Mouse (Mus musculus) central nervous system, embryonic 11.5 days (tissue): ENCODE data around the gene Vdr. TPM values are rescaled to one million over a fixed set of nuclear protein-coding genes. Genes with fewer than 3 reads are reported as not detected.

Experiments
- polyA plus RNA-seq: library from polyadenylated mRNA; depleted of rRNA; stranded (reverse); fragments of >200 nt; gene quantifications from 2 replicates; pipeline ENCODE4 v1.2.3, GENCODE M21; 2012; rRNA removed

The Vdr gene
- 0.30 and 0.46 TPM in 2 replicates for polyA plus RNA-seq

GRCm38 (mm10) chr15:97910530-97910929 lies at the start of gene Vdr:
Vdr (minus strand) TSS chr15:97910630.

DNA sequence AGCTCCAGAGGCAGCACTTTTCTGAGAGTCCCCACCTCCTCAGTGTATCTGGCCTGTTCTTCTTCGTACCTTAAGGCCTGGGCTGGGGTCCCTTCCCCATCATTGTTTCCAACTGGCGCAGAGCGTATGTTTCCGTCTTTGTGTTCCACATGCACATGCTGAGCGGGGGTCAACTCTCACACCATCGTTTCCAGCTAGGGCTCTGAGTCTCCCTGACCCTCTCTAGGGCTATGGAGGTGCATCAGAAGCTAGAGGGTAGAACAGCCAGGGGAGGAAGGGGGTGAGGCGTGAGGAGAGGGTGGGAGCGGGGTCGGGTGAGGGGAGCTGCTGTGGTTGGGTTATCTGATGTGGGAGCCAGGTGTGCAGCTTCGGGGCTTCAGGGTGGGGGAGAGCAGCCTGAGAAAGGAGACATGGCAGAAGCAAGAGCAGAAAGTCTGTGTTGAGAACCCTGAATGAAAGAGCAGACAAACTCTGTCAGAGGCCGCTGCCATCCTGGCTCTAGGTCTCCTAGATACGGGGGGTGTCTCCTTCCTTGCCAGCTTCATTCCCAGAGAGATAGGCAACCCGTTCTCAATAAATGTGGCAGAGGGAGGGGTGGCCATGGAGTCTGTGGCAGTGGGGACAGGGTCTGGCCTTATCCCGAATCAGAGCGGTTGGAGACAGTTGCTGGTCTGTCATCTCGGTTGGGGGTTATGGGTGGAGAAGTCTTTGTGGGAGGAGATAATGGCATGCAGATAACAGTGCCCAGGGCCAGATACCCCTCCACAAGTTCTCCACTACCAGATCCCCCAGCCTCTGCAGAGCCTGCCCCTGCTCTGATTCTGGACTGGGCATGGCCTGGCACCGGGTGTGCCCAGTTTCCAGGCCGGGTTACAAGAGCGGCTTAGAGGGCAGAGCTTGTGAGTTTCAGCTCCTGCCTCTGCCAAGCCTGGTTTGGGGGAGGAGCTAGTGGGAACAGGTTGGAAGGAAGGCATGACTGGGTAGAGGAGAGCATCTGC lies 66.1 kb downstream of the Vdr start, which contains the start of gene Hdac7:
Hdac7 (minus strand) TSS at position 466 of the 998 bp plus-strand sequence.

Other genes with a start within 250 kb of the Vdr start
- 29.9 and 39.0 TPM in 2 replicates for gene Rpap3, start 204.8 kb downstream of the Vdr start, polyA plus RNA-seq
- gene Endou, start 179.3 kb downstream of the Vdr start, polyA plus RNA-seq, result 0.06 and 0.24 TPM in 2 replicates
- 7.7 and 16.0 TPM in 2 replicates for gene Rapgef3, start 142.7 kb downstream of the Vdr start, polyA plus RNA-seq
- gene Slc48a1, start 132.1 kb downstream of the Vdr start, polyA plus RNA-seq, result 14.2 and 17.0 TPM in 2 replicates
- gene Hdac7, start 66.1 kb downstream of the Vdr start, polyA plus RNA-seq, result 43.0 and 53.8 TPM in 2 replicates
- 29.1 and 40.5 TPM in 2 replicates for gene Tmem106c, start 53.6 kb upstream of the Vdr start, polyA plus RNA-seq
- 220 and 226 TPM in 2 replicates for gene Col2a1, start 94.1 kb upstream of the Vdr start, polyA plus RNA-seq
- gene Pfkm, start 182.0 kb upstream of the Vdr start, polyA plus RNA-seq, result 54.5 and 71.3 TPM in 2 replicates
- 29.6 and 35.2 TPM in 2 replicates for gene Senp1, start 183.1 kb upstream of the Vdr start, polyA plus RNA-seq